Mouse (Mus musculus) small intestine, adult 2 months (tissue): Measurements from ENCODE around the gene Pygm.

Source experiments
- CTCF ChIP-seq: fragments of 200-500 bp; IDR thresholded peaks from 2 replicates; pipeline ENCODE4 v1.5.1; 2012; ENCODE audit warnings: low read depth, mild to moderate bottlenecking, control low read depth, inconsistent platforms, low read length, moderate library complexity, mixed read lengths; ENCODE audit not compliant: insufficient replicate concordance, insufficient read length; ENCODE audit errors: extremely low read depth
- POLR2A ChIP-seq: fragments of 200-500 bp; IDR thresholded peaks from 2 replicates; pipeline ENCODE4 v1.6.1; 2012; ENCODE audit warnings: low read depth, mild to moderate bottlenecking, control low read depth, inconsistent platforms, low read length, moderate library complexity

DNA sequence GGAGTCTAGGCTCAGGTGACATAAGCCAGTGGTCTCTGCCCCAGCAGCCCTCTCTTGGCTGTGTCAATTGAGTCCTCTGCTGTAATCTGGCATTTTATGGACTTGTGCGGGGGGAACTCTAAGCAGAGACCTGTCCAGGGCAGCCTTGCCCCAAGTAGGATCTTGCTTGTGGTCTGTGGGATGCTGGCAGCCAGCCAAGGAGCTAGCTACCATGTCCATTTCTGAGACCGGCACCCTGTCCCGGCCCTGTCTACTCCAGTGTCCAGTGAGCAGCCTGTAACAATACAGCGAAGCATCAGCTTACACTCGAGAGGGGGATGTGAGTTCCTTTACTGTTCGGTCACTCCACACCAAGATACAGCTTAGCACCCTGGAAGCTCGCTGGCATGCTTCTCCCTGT, 30.2 kb upstream of the Pygm start:
- TF ChIP-seq POLR2A (no peak), CTCF (no peak)
